Mouse (Mus musculus): ENCODE measurements around the gene Haghl. TPM values are rescaled to one million over a fixed set of nuclear protein-coding genes. Genes with fewer than 3 reads are reported as not detected.

Gene Haghl
- polyA plus RNA-seq, 1 experiment from 2014 or later = 7.0 TPM

DNA sequence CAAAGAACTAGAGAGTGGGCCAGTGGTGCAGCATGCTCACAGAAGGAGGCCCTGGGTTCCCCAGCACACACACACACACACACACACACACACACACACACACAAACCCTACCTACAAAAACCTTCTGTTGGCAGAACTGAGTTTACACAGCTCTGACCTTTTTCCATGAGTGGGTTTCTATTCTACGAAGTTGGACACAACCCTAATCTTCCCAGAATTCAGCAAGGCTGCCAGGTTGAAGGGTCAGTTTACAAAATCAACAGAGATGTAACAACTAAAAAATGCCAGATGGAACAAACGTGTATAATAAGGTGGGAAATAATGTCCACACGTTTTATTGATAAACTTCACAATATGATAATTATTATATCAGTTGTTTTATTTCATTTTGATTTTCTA, 27.8 kb downstream of the Haghl start:
- no peak overlapping the region for H3K4me2 ChIP-seq (ENCODE audit: low read depth, low read length)
- no peaks in the 10 kb centered on the region for H3K9me3 ChIP-seq (replicated peaks; ENCODE audit: control insufficient read depth, low read length)
- no peak for ATAC-seq (ENCODE audit: low read depth)
- H3K36me3 ChIP-seq (ENCODE audit: control insufficient read depth, insufficient read depth) = no peaks in the 10 kb centered on the region
- no peaks in the 10 kb centered on the region for H3K4me1 ChIP-seq (ENCODE audit: control insufficient read depth, low read depth, low read length)
- H3K27me3 ChIP-seq (ENCODE audit: control insufficient read depth, insufficient read depth, low read depth, low read length) = no peaks in the 10 kb centered on the region
- WGBS (ENCODE audit: insufficient replicate concordance) = 43% methylated on average over 3 of the region's 3 CpGs
- H3K9ac ChIP-seq (ENCODE audit: low read depth, low read length) = no peak overlapping the region
- H3K4me3 ChIP-seq (ENCODE audit: low read depth, low read length) = no peak overlapping the region
- no peak overlapping the region for H3K27ac ChIP-seq (ENCODE audit: low read length)

- ATAC-seq (ENCODE audit: low read depth) = no peak
- WGBS (ENCODE audit: insufficient replicate concordance) = 60% methylated on average over 9 of the region's 9 CpGs
- H3K9ac ChIP-seq (ENCODE audit: low read depth, low read length) = no peak overlapping the region
Measured at GRCm38 (mm10) chr17:25756378-25757242, 28.9 kb downstream of the Haghl start.

GRCm38 (mm10) chr17:25755627-25756377, 29.7 kb downstream of the Haghl start:
- H3K36me3 ChIP-seq (ENCODE audit: control insufficient read depth, insufficient read depth) = no peaks in the 10 kb centered on the region
- no peak overlapping the region for H3K4me3 ChIP-seq (ENCODE audit: low read depth, low read length)
- no peaks in the 10 kb centered on the region for H3K4me1 ChIP-seq (ENCODE audit: control insufficient read depth, low read depth, low read length)
- ATAC-seq (ENCODE audit: low read depth) = no peak
- H3K9ac ChIP-seq (ENCODE audit: low read depth, low read length) = no peak overlapping the region
- no peaks in the 10 kb centered on the region for H3K9me3 ChIP-seq (replicated peaks; ENCODE audit: control insufficient read depth, low read length)
- no peaks in the 10 kb centered on the region for H3K27me3 ChIP-seq (ENCODE audit: control insufficient read depth, insufficient read depth, low read depth, low read length)
- H3K4me2 ChIP-seq (ENCODE audit: low read depth, low read length) = no peak overlapping the region
- WGBS (ENCODE audit: insufficient replicate concordance) = 22% methylated on average over 4 of the region's 4 CpGs
- no peak overlapping the region for H3K27ac ChIP-seq (ENCODE audit: low read length)

More at GRCm38 (mm10) chr17:25756378-25757242, 28.9 kb downstream of the Haghl start:
- H3K4me2 ChIP-seq (ENCODE audit: low read depth, low read length) = no peak overlapping the region
- no peak overlapping the region for H3K27ac ChIP-seq (ENCODE audit: low read length)
- H3K9me3 ChIP-seq (replicated peaks; ENCODE audit: control insufficient read depth, low read length) = no peaks in the 10 kb centered on the region
- no peak overlapping the region for H3K4me3 ChIP-seq (ENCODE audit: low read depth, low read length)
- no peaks in the 10 kb centered on the region for H3K27me3 ChIP-seq (ENCODE audit: control insufficient read depth, insufficient read depth, low read depth, low read length)
- no peaks in the 10 kb centered on the region for H3K36me3 ChIP-seq (ENCODE audit: control insufficient read depth, insufficient read depth)
- H3K4me1 ChIP-seq (ENCODE audit: control insufficient read depth, low read depth, low read length) = no peaks in the 10 kb centered on the region

DNA sequence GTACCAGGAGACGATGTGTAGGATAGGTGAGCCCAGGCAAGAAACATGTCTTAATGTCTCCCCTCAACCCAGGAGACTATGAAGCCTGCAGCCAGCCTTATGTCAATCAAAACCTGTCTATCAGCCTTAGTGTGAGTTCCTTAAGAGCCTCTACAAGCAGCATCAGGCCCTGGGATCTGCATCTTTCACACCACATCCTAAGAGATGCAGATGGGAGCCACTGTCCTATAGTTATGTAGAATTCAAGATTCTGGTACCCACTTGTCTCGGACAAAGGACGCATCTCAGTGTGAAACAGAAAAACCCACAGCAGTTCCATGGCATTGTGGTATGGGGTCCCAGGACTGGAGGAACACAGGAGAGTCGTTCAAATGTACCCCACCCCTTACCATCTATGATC, 30.4 kb downstream of the Haghl start:
- 50% methylated on average over 4 of the region's 4 CpGs for WGBS (ENCODE audit: insufficient replicate concordance)
- Histone ChIP-seq H3K4me3 (ENCODE audit: low read depth, low read length) (no peak overlapping the region), H3K9me3 (replicated peaks; ENCODE audit: control insufficient read depth, low read length) (no peaks in the 10 kb centered on the region), H3K4me1 (ENCODE audit: control insufficient read depth, low read depth, low read length) (no peaks in the 10 kb centered on the region), H3K27me3 (ENCODE audit: control insufficient read depth, insufficient read depth, low read depth, low read length) (no peaks in the 10 kb centered on the region), H3K36me3 (ENCODE audit: control insufficient read depth, insufficient read depth) (no peaks in the 10 kb centered on the region), H3K9ac (ENCODE audit: low read depth, low read length) (no peak overlapping the region), H3K27ac (ENCODE audit: low read length) (no peak overlapping the region), H3K4me2 (ENCODE audit: low read depth, low read length) (no peak overlapping the region)
- no peak for ATAC-seq (ENCODE audit: low read depth)

DNA sequence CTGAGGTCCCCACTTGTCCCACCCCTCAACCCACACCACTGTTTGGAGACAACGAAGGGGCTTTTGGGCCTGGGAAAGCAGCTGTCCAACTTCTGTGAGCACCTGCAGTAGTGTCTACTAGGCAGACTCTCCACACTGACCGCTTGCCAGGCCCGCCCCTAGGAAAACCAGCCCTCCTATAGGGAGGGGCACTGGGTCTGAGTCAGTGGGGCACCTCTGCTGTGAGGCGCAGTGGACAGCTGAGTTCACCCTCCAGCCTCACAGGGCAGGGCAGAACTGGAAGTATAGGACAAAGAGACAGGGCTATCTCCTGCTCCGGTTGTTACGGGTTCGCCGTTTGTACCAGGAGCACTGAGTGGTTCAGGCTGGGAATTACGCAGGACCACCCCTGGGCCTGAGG, 31.2 kb downstream of the Haghl start, which contains the start of gene Msln:
Gene Msln (minus strand): TSS at position 138 of the 400 bp plus-strand sequence.
- no peak for ATAC-seq (ENCODE audit: low read depth)
- H3K9me3 ChIP-seq (replicated peaks; ENCODE audit: control insufficient read depth, low read length) = no peaks in the 10 kb centered on the region
- H3K27me3 ChIP-seq (ENCODE audit: control insufficient read depth, insufficient read depth, low read depth, low read length) = no peaks in the 10 kb centered on the region
- H3K4me3 ChIP-seq (ENCODE audit: low read depth, low read length) = no peak within 1 kb of the TSS
- no peaks in the 10 kb centered on the region for H3K36me3 ChIP-seq (ENCODE audit: control insufficient read depth, insufficient read depth)
- H3K4me1 ChIP-seq (ENCODE audit: control insufficient read depth, low read depth, low read length) = no peaks in the 10 kb centered on the region
- no peak within 1 kb of the TSS for H3K27ac ChIP-seq (ENCODE audit: low read length)
- 69% methylated on average over 9 of the region's 9 CpGs for WGBS (ENCODE audit: insufficient replicate concordance)
- H3K9ac ChIP-seq (ENCODE audit: low read depth, low read length) = no peak within 1 kb of the TSS
- no peak within 1 kb of the TSS for H3K4me2 ChIP-seq (ENCODE audit: low read depth, low read length)

DNA sequence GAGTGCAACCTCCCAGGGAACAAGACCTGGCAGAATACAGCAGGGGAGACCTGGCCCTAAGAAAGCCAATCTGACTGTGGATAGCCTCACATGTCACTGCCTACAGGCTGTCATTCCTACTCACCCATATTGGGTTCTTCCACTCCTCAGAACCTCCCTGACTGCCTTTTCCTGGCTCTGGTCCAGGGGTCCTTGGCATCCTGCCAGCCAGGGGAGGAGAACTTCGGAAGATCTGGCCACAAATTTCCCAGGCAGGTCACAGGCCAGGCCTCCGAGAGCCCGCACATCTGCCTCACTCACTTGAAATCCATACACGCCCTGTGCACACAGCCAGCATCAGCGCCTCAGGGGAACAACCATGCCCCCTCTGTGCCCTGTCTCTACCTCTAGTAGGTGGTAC, 34.0 kb downstream of the Haghl start:
- 56% methylated on average over 5 of the region's 5 CpGs for WGBS (ENCODE audit: insufficient replicate concordance)
- H3K9ac ChIP-seq (ENCODE audit: low read depth, low read length) = no peak overlapping the region
- no peaks in the 10 kb centered on the region for H3K36me3 ChIP-seq (ENCODE audit: control insufficient read depth, insufficient read depth)
- H3K9me3 ChIP-seq (replicated peaks; ENCODE audit: control insufficient read depth, low read length) = no peaks in the 10 kb centered on the region
- H3K27me3 ChIP-seq (ENCODE audit: control insufficient read depth, insufficient read depth, low read depth, low read length) = no peaks in the 10 kb centered on the region
- H3K4me2 ChIP-seq (ENCODE audit: low read depth, low read length) = no peak overlapping the region
- no peak overlapping the region for H3K27ac ChIP-seq (ENCODE audit: low read length)
- no peak for ATAC-seq (ENCODE audit: low read depth)
- no peak overlapping the region for H3K4me3 ChIP-seq (ENCODE audit: low read depth, low read length)
- no peaks in the 10 kb centered on the region for H3K4me1 ChIP-seq (ENCODE audit: control insufficient read depth, low read depth, low read length)

- no peaks in the 10 kb centered on the region for H3K4me1 ChIP-seq (ENCODE audit: control insufficient read depth, low read depth, low read length)
- H3K9me3 ChIP-seq (replicated peaks; ENCODE audit: control insufficient read depth, low read length) = no peaks in the 10 kb centered on the region
- H3K9ac ChIP-seq (ENCODE audit: low read depth, low read length) = no peak overlapping the region
- no peaks in the 10 kb centered on the region for H3K36me3 ChIP-seq (ENCODE audit: control insufficient read depth, insufficient read depth)
- 57% methylated on average over 6 of the region's 6 CpGs for WGBS (ENCODE audit: insufficient replicate concordance)
- no peak overlapping the region for H3K4me3 ChIP-seq (ENCODE audit: low read depth, low read length)
- H3K27me3 ChIP-seq (ENCODE audit: control insufficient read depth, insufficient read depth, low read depth, low read length) = no peaks in the 10 kb centered on the region
- no peak overlapping the region for H3K27ac ChIP-seq (ENCODE audit: low read length)
- no peak overlapping the region for H3K4me2 ChIP-seq (ENCODE audit: low read depth, low read length)
- ATAC-seq (ENCODE audit: low read depth) = no peak
Measured at GRCm38 (mm10) chr17:25749314-25749713, 36.2 kb downstream of the Haghl start.

- Histone ChIP-seq H3K4me1 (ENCODE audit: control insufficient read depth, low read depth, low read length) (no peaks in the 10 kb centered on the region), H3K4me2 (ENCODE audit: low read depth, low read length) (no peak overlapping the region), H3K36me3 (ENCODE audit: control insufficient read depth, insufficient read depth) (no peaks in the 10 kb centered on the region), H3K9ac (ENCODE audit: low read depth, low read length) (no peak overlapping the region), H3K9me3 (replicated peaks; ENCODE audit: control insufficient read depth, low read length) (no peaks in the 10 kb centered on the region), H3K4me3 (ENCODE audit: low read depth, low read length) (no peak overlapping the region), H3K27me3 (ENCODE audit: control insufficient read depth, insufficient read depth, low read depth, low read length) (no peaks in the 10 kb centered on the region), H3K27ac (ENCODE audit: low read length) (no peak overlapping the region)
- no peak for ATAC-seq (ENCODE audit: low read depth)
- WGBS (ENCODE audit: insufficient replicate concordance) = 75% methylated on average over 4 of the region's 4 CpGs
Measured at GRCm38 (mm10) chr17:25748238-25748637, 37.2 kb downstream of the Haghl start.

- no peaks in the 10 kb centered on the region; the same call in 1 of the 2 replicates for H3K27me3 ChIP-seq (ENCODE audit: control insufficient read depth, insufficient read depth, low read depth, low read length)
- no peaks in the 10 kb centered on the region for H3K4me1 ChIP-seq (ENCODE audit: control insufficient read depth, low read depth, low read length)
- 56% methylated on average over 10 of the region's 10 CpGs for WGBS (ENCODE audit: insufficient replicate concordance)
- no peak overlapping the region for H3K27ac ChIP-seq (ENCODE audit: low read length)
- no peaks in the 10 kb centered on the region for H3K9me3 ChIP-seq (replicated peaks; ENCODE audit: control insufficient read depth, low read length)
- H3K4me3 ChIP-seq (ENCODE audit: low read depth, low read length) = no peak overlapping the region
- H3K9ac ChIP-seq (ENCODE audit: low read depth, low read length) = no peak overlapping the region
- no peaks in the 10 kb centered on the region for H3K36me3 ChIP-seq (ENCODE audit: control insufficient read depth, insufficient read depth)
- no peak overlapping the region for H3K4me2 ChIP-seq (ENCODE audit: low read depth, low read length)
- no peak for ATAC-seq (ENCODE audit: low read depth)
Measured at GRCm38 (mm10) chr17:25744311-25744710, 41.2 kb downstream of the Haghl start.

Measured in liver, embryonic 16.5 days (tissue).